Mouse (Mus musculus) cerebellum, adult (tissue): ENCODE results near the gene Mdga2.
A peak's percentile ranks its signal among the peaks of the same experiment; 100 is the strongest.

ENCODE experiments used
- ATAC-seq: cut with Nextera tagmentation; 2 replicates; pipeline ENCODE4 v1.9.2; 2017; ENCODE audit warnings: mild to moderate bottlenecking, moderate library complexity, mixed read lengths; ENCODE audit not compliant: insufficient number of reproducible peaks, low FRiP score, low TSS enrichment

Gene Mdga2

GRCm38 (mm10) chr12:67222221-67223025 is at the start of gene Mdga2:
TSS of gene Mdga2 (minus strand) at chr12:67222549.
- peak; percentile 34; the same call in 1 of the 2 replicates for ATAC-seq

GRCm38 (mm10) chr12:67267409-67267808 is 45.1 kb upstream of the Mdga2 start:
- ATAC-seq = no peak

GRCm38 (mm10) chr12:67223530-67223929 is 1.2 kb upstream of the Mdga2 start:
- ATAC-seq = no peak

- ATAC-seq = peak; percentile 23; the same call in 1 of the 2 replicates
These were observed 774 bp downstream of the Mdga2 start for GRCm38 (mm10) chr12:67221329-67222220.

GRCm38 (mm10) chr12:67220641-67221231 is 1.6 kb downstream of the Mdga2 start:
- 0 out of 2 replicates have a peak, but pooled peaks have one; percentile 13 for ATAC-seq

GRCm38 (mm10) chr12:67220041-67220440 is 2.3 kb downstream of the Mdga2 start:
- ATAC-seq = no peak

- no peak for ATAC-seq
These were observed 2.8 kb downstream of the Mdga2 start for GRCm38 (mm10) chr12:67219564-67219963.

- no peak for ATAC-seq
These were observed 9.5 kb downstream of the Mdga2 start for GRCm38 (mm10) chr12:67212801-67213200.

- peak; percentile 99 for ATAC-seq
These were observed 44.2 kb downstream of the Mdga2 start for GRCm38 (mm10) chr12:67178155-67178554.

- no peak for ATAC-seq
These were observed 65.6 kb downstream of the Mdga2 start for GRCm38 (mm10) chr12:67156569-67157237.

GRCm38 (mm10) chr12:67153077-67153476 is 69.3 kb downstream of the Mdga2 start:
- no peak for ATAC-seq

- no peak for ATAC-seq
These were observed 80.7 kb downstream of the Mdga2 start for GRCm38 (mm10) chr12:67141605-67142004.

GRCm38 (mm10) chr12:67140131-67140530 is 82.2 kb downstream of the Mdga2 start:
- ATAC-seq = no peak

- ATAC-seq = no peak
These were observed 94.9 kb downstream of the Mdga2 start for GRCm38 (mm10) chr12:67127457-67127856.

- ATAC-seq = no peak
These were observed 98.5 kb downstream of the Mdga2 start for GRCm38 (mm10) chr12:67123874-67124273.

GRCm38 (mm10) chr12:67118652-67119515 is 103.5 kb downstream of the Mdga2 start:
- ATAC-seq = no peak

GRCm38 (mm10) chr12:67104171-67104570 is 118.2 kb downstream of the Mdga2 start:
- no peak for ATAC-seq

- ATAC-seq = no peak
These were observed 127.9 kb downstream of the Mdga2 start for GRCm38 (mm10) chr12:67094414-67094813.

- no peak for ATAC-seq
These were observed 131.9 kb downstream of the Mdga2 start for GRCm38 (mm10) chr12:67090420-67090965.
